Mouse (Mus musculus) megakaryocyte, embryonic 14.5 days (primary cell): ENCODE measurements at regions not wholly inside any gene's neighbourhood (a gene's known extent, or its start where the extent isn't known, plus 50 kb on each side); places are given as distances from the start of the nearest gene placed in this dataset.

ENCODE experiments used
- FLI1 ChIP-seq: IDR thresholded peaks from 2 replicates; pipeline ENCODE4 v1.6.1; 2012; ENCODE audit warnings: low read length, inconsistent platforms, mixed read lengths
- GATA1 ChIP-seq: IDR thresholded peaks from 3 replicates; pipeline ENCODE4 v1.6.1; 2012; ENCODE audit warnings: mixed read lengths, low read length, inconsistent platforms, borderline replicate concordance

GRCm38 (mm10) chr17:27315428-27315827, 111.2 kb upstream of the Lemd2 start:
- TF ChIP-seq GATA1, result no peak
- no peak for TF ChIP-seq FLI1
